Mouse (Mus musculus) liver, embryonic 14.5 days (tissue): ENCODE measurements around the gene Atpif1. TPM values are rescaled to one million over a fixed set of nuclear protein-coding genes. Genes with fewer than 3 reads are reported as not detected.

Source experiments
- ATAC-seq: fragments of 200-750 bp; cut with Nextera tagmentation; 2 replicates; pipeline ENCODE4 v1.8.0; 2017; ENCODE audit warnings: moderate number of reproducible peaks, mild to moderate bottlenecking, moderate library complexity; ENCODE audit not compliant: insufficient read depth
- DNase-seq, 3 experiments: peaks; one replicate each; pipeline ENCODE4 v3.0.0-alpha.2; 2012 to 2013; ENCODE audit warnings: low read depth in 3 of 3, low spot score in 3 of 3
- H3K27ac ChIP-seq: fragments of 300-500 bp; sonication (generic); 2 replicates; pipeline ENCODE4 v1.5.1; 2014; ENCODE audit warnings: moderate library complexity, mild to moderate bottlenecking, control low read depth, inconsistent platforms
- H3K27me3 ChIP-seq: fragments of 300-500 bp; sonication (generic); 2 replicates; pipeline ENCODE4 v1.6.1; 2014; ENCODE audit warnings: mild to moderate bottlenecking, low read length, moderate library complexity; ENCODE audit not compliant: control insufficient read depth, insufficient read depth
- H3K36me3 ChIP-seq: fragments of 300-500 bp; sonication (generic); replicated peaks from 2 replicates; pipeline ENCODE4 v1.6.1; 2014; ENCODE audit warnings: low read depth; ENCODE audit not compliant: control insufficient read depth, insufficient read depth
- H3K4me1 ChIP-seq, 2 experiments: fragments of 200-500 bp in 1 of 2; fragments of 300-500 bp in 1 of 2; sonication (generic) in 1 of 2; replicated peaks; 2 replicates each; pipeline ENCODE4 v1.6.1; 2012 to 2014; ENCODE audit warnings: antibody characterized with exemption in 1 of 2, inconsistent platforms in 1 of 2, low read length in 1 of 2; ENCODE audit not compliant: control insufficient read depth in 2 of 2, insufficient read depth in 2 of 2
- H3K4me2 ChIP-seq: fragments of 300-500 bp; sonication (generic); 2 replicates; pipeline ENCODE4 v1.6.1; 2014; ENCODE audit warnings: low read depth, mild to moderate bottlenecking, control low read depth, moderate library complexity
- H3K4me3 ChIP-seq, 2 experiments: fragments of 200-500 bp in 1 of 2; fragments of 300-500 bp in 1 of 2; sonication (generic) in 1 of 2; 2 replicates each; pipeline ENCODE4 v1.5.1; 2012 to 2014; ENCODE audit warnings: low read depth in 2 of 2, low read length in 2 of 2, mild to moderate bottlenecking in 2 of 2, control low read depth in 1 of 2, inconsistent platforms in 1 of 2, moderate library complexity in 1 of 2; ENCODE audit not compliant: insufficient read depth in 1 of 2
- H3K9ac ChIP-seq: fragments of 300-500 bp; sonication (generic); replicated peaks from 2 replicates; pipeline ENCODE4 v1.6.1; 2014; ENCODE audit warnings: mild to moderate bottlenecking, control low read depth, moderate library complexity
- H3K9me3 ChIP-seq: fragments of 300-500 bp; sonication (generic); 2 replicates; pipeline ENCODE4 v1.6.1; 2016; ENCODE audit warnings: low read length, mixed read lengths; ENCODE audit not compliant: control insufficient read depth
- CTCF ChIP-seq: IDR thresholded peaks from 2 replicates; pipeline ENCODE4 v1.5.1; 2016; ENCODE audit warnings: antibody characterized with exemption, low read depth, control low read depth
- EP300 ChIP-seq: IDR thresholded peaks from 2 replicates; pipeline ENCODE4 v1.6.1; 2016; ENCODE audit warnings: antibody characterized with exemption, low read depth
- WGBS: fragments of 180-500 bp; shearing (Covaris S2); extraction: QIAGEN DNeasy Blood & Tissue Kit; methylation state at CpG from one replicate; pipeline ENCODE4 v1.1.7; 2014; ENCODE audit not compliant: insufficient replicate concordance; 5-methylcytosine and 5-hydroxymethylcytosine counted together
- polyA plus RNA-seq, 2 experiments: library from polyadenylated mRNA; depleted of rRNA in 1 of 2; stranded (reverse) in 1 of 2; unstranded in 1 of 2; fragments of >200 nt; fragmentation: Nextera tagmentation in 1 of 2; extraction: Ambion mirVana in 1 of 2; gene quantifications; 2 replicates each; pipeline versions ENCODE4 v1.2.1 to v1.2.3; 2012 to 2014

Atpif1 gene
- polyA plus RNA-seq, 2 experiments: 902 to 1,811 TPM

DNA sequence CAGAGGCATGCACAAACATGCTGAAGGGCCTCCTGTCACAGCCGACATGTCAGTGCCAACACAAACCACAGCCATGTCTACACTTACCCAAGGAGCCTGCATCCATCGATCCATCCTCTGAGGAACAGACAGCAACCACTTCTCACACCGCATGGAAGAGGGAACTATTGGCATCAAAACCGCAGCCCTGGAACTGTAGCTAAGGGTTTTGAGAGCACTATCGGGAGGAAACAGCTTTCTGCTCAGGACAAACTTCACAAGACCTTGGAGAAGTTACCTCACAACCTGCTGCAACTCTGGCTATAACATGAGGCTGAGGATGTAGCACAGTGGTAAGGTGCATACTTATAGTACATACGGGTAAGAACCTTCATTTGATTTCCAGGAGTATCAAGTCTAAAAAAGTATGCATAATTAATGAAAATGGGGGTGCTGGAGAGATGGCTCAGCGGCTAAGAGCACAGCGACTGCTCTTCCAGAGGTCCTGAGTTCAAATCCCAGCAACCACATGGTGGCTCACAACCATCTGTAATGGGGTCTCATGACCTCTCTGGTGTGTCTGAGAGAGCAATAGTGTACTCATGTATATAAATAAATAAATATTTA lies 5.4 kb downstream of the Atpif1 start:
- H3K9me3 ChIP-seq: no peaks in the 10 kb centered on the region
- ATAC-seq: no peak
- H3K9ac ChIP-seq: no peak overlapping the region
- H3K36me3 ChIP-seq: peaks cover 29% of the 10 kb centered on the region
- peak overlapping the region; percentile 53; the same call in 1 of the 2 replicates for H3K27ac ChIP-seq
- H3K4me3 ChIP-seq: no peak overlapping the region
- H3K27me3 ChIP-seq: no peaks in the 10 kb centered on the region
- peaks cover 37 to 45% of the 10 kb centered on the region in 2 experiments for H3K4me1 ChIP-seq
- H3K4me2 ChIP-seq: no peak overlapping the region
- no peak for DNase-seq
- WGBS: 57% methylated on average over 8 of the region's 8 CpGs
- TF ChIP-seq CTCF: no peak
- TF ChIP-seq EP300: no peak

DNA sequence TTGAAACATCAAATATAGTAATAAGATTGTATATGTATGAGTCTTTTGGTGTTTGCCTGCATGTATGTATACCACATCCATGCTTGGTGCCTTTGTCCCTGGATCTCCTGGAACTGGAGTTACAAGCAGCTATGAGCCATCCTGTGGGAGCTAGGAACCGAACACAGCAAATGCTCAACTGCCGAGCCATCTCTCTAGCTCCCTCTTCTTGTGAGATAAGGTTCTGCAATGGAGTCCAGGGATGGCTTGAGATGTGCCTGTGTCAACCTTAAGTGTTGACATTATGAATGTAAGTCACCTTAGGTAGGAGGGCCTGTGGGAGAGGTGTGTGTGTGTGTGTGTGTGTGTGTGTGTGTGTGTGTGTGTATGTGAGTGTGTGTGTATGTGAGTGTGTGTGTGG lies 6.8 kb downstream of the Atpif1 start:
- peaks cover 34 to 45% of the 10 kb centered on the region in 2 experiments for H3K4me1 ChIP-seq
- no peak overlapping the region for H3K27ac ChIP-seq
- no peak overlapping the region for H3K9ac ChIP-seq
- no peaks in the 10 kb centered on the region for H3K27me3 ChIP-seq
- no peak overlapping the region for H3K4me3 ChIP-seq
- DNase-seq (no peak), ATAC-seq (no peak)
- H3K9me3 ChIP-seq: no peaks in the 10 kb centered on the region
- peak; percentile 85 for TF ChIP-seq CTCF
- no peak for TF ChIP-seq EP300
- 34% methylated on average over 2 of the region's 2 CpGs for WGBS
- H3K4me2 ChIP-seq: no peak overlapping the region
- H3K36me3 ChIP-seq: peaks cover 26% of the 10 kb centered on the region

DNA sequence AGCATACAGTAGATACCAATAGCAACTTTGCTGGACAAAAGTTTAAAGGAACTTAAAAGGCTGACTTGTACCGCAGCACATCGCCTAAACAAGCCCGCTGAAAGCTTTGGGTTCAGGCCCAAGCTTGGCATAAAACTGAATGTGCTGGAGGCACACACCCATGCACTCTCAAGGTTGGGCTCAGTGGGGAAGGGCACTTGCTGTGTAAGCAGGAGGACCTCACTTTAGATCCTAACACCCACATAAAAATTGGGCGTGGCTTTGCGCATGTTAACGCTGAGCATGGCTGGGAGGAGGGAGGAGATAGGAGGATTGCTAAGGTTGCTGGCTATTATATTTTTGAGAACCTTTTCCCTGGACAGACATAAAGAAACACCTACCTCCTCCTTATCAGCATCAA lies 8.7 kb downstream of the Atpif1 start:
- no peak overlapping the region for H3K4me2 ChIP-seq
- WGBS: 47% methylated on average over 6 of the region's 6 CpGs

GRCm38 (mm10) chr4:132524321-132524741 lies 9.1 kb downstream of the Atpif1 start:
- no peak for DNase-seq
- Histone ChIP-seq H3K27ac (no peak overlapping the region), H3K4me1 (peaks cover 13 to 22% of the 10 kb centered on the region in 2 experiments), H3K27me3 (no peaks in the 10 kb centered on the region), H3K4me3 (no peak overlapping the region), H3K9me3 (no peaks in the 10 kb centered on the region), H3K4me2 (no peak overlapping the region), H3K9ac (no peak overlapping the region), H3K36me3 (peaks cover 8% of the 10 kb centered on the region)
- ATAC-seq: no peak
- 34% methylated on average over 11 of the region's 11 CpGs for WGBS
- TF ChIP-seq CTCF (peak; percentile 7; the same call in 1 of the 2 replicates), EP300 (no peak)

More for the DNA sequence above, 8.7 kb downstream of the Atpif1 start:
- ATAC-seq: peak; percentile 53; the same call in 1 of the 2 replicates
- H3K4me1 ChIP-seq: peaks cover 17 to 27% of the 10 kb centered on the region in 2 experiments
- no peak for DNase-seq
- H3K9ac ChIP-seq: no peak overlapping the region
- TF ChIP-seq CTCF: no peak
- no peak for TF ChIP-seq EP300
- H3K36me3 ChIP-seq: peaks cover 12% of the 10 kb centered on the region
- no peaks in the 10 kb centered on the region for H3K27me3 ChIP-seq
- no peaks in the 10 kb centered on the region for H3K9me3 ChIP-seq
- H3K4me3 ChIP-seq: no peak overlapping the region
- H3K27ac ChIP-seq: no peak overlapping the region

- Histone ChIP-seq H3K9ac (no peak overlapping the region), H3K4me2 (no peak overlapping the region), H3K9me3 (no peaks in the 10 kb centered on the region), H3K27me3 (no peaks in the 10 kb centered on the region), H3K27ac (no peak overlapping the region), H3K4me3 (no peak overlapping the region), H3K4me1 (peaks cover 9 to 12% of the 10 kb centered on the region in 2 experiments), H3K36me3 (no peaks in the 10 kb centered on the region)
- TF ChIP-seq CTCF (no peak), EP300 (no peak)
- 71% methylated on average over 3 of the region's 3 CpGs for WGBS
- no peak for ATAC-seq
- no peak for DNase-seq
These were observed 14.3 kb downstream of the Atpif1 start for GRCm38 (mm10) chr4:132519188-132519587.
